Mouse (Mus musculus) urinary bladder, postnatal 36 days (tissue): ENCODE results near the gene Gcnt2.

Experiments used
- DNase-seq, 2 experiments: peaks; one replicate each; pipeline ENCODE4 v3.0.0; 2022; ENCODE audit warnings: low spot score in 2 of 2, mixed read lengths in 1 of 2

The Gcnt2 gene

GRCm38 (mm10) chr13:40937586-40937985 lies 78.0 kb downstream of the Gcnt2 start:
- DNase-seq: no peak

- DNase-seq: no peak
These were observed 79.2 kb downstream of the Gcnt2 start for GRCm38 (mm10) chr13:40938485-40939357.

GRCm38 (mm10) chr13:40943066-40943465 lies 83.5 kb downstream of the Gcnt2 start:
- DNase-seq: no peak

GRCm38 (mm10) chr13:40943936-40944335 lies 84.4 kb downstream of the Gcnt2 start:
- DNase-seq: no peak

- no peak for DNase-seq
These were observed 84.8 kb downstream of the Gcnt2 start for GRCm38 (mm10) chr13:40944346-40944745.

GRCm38 (mm10) chr13:40946513-40946912 lies 87.0 kb downstream of the Gcnt2 start:
- DNase-seq: no peak

GRCm38 (mm10) chr13:40947538-40948205 lies 88.1 kb downstream of the Gcnt2 start:
- DNase-seq: no peak

GRCm38 (mm10) chr13:40951386-40951976 lies 91.9 kb downstream of the Gcnt2 start:
- no peak for DNase-seq

- DNase-seq: peak in 1 of 2 experiments; percentile 26
These were observed 93.7 kb downstream of the Gcnt2 start for GRCm38 (mm10) chr13:40953231-40953630.

- DNase-seq: no peak
These were observed 96.2 kb downstream of the Gcnt2 start for GRCm38 (mm10) chr13:40955773-40956172.

GRCm38 (mm10) chr13:40967609-40968008 lies 108.1 kb downstream of the Gcnt2 start:
- DNase-seq: no peak

- no peak for DNase-seq
These were observed 109.0 kb downstream of the Gcnt2 start for GRCm38 (mm10) chr13:40968564-40968963.

- no peak for DNase-seq
These were observed 110.3 kb downstream of the Gcnt2 start for GRCm38 (mm10) chr13:40969761-40970390.

GRCm38 (mm10) chr13:40971261-40971660 lies 111.7 kb downstream of the Gcnt2 start:
- no peak for DNase-seq

GRCm38 (mm10) chr13:40971831-40972230 lies 112.3 kb downstream of the Gcnt2 start:
- no peak for DNase-seq

- DNase-seq: no peak
These were observed 113.4 kb downstream of the Gcnt2 start for GRCm38 (mm10) chr13:40972976-40973375.

- peak; percentile 29 to 47 for DNase-seq
These were observed 118.1 kb downstream of the Gcnt2 start for GRCm38 (mm10) chr13:40977609-40978008.

- no peak for DNase-seq
These were observed 119.1 kb downstream of the Gcnt2 start for GRCm38 (mm10) chr13:40978652-40979051.

- no peak for DNase-seq
These were observed 119.8 kb downstream of the Gcnt2 start for GRCm38 (mm10) chr13:40979321-40979720.

- no peak for DNase-seq
These were observed 123.2 kb downstream of the Gcnt2 start for GRCm38 (mm10) chr13:40982759-40983158.

- no peak for DNase-seq
These were observed 126.5 kb downstream of the Gcnt2 start for GRCm38 (mm10) chr13:40986081-40986480.
